Mouse (Mus musculus) c-Kit-negative CD71-positive TER-119-positive erythroid progenitor cells, embryonic 14.5 days (primary cell): ENCODE data around the gene Col28a1.
"Not testable (repeated sequence)": the region's sequence is repeated elsewhere in the genome, so short reads cannot be mapped to it uniquely, and the experiment has no call there.

Experiments
- DNase-seq: peaks from one replicate; pipeline ENCODE4 v3.0.0-alpha.2; 2013; ENCODE audit warnings: low read depth, low spot score

Gene Col28a1

DNA sequence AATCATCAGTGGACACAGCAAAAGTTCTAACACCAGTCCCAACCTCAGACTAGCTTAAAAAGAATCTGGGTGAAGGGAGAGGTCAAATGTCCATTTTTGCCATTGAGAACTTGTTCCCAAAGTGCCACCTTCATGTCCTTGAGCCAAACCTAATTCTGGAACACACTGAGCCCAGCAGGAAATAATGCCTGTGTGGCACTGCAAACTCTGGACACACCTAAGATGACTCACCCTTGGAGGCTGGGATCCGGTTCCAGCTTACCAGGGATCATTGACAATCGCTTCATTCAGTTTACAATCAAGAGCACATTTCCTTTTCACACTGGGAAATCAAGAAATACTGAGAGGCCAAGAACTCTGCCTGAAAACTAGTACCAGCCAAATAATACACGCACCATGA is 168.9 kb downstream of the Col28a1 start:
- no peak for DNase-seq

DNA sequence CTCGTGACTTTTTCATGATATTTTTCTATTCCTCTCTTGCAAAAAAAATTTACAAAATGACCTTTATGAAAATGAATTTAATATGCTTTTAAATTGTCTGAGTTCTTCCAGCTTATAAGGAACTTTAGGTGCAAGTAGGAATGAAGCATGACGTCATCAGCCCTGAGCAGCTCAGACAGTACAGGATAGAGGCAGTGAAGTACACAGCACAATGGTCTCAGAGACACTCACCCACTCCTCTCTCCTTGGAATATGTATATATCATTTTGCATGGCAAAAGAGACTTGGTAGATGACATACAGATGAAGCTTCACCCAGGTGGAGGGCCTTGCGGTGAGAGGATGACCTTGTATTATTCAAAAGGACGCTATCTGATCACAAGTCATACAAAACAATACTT is 197.7 kb downstream of the Col28a1 start:
- no peak for DNase-seq

DNA sequence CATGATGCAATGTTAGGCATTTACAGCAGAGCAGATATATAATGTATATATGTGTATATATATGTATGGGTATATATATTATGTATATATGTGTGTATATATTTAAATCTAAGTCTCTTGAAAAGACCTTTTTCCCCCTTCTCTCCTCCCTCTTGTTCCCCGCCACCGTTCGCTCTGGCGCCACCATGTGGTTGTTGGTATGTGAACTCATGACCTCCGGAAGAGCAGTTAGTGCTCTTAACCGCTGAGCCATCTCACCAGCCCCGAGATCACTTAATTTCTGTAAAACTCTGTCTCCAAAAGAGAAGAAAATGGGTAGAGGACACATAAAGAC is 208.8 kb downstream of the Col28a1 start:
- no peak for DNase-seq

- DNase-seq = not testable (repeated sequence)
Observed at GRCm38 (mm10) chr6:7982958-7983645, 209.3 kb downstream of the Col28a1 start.

DNA sequence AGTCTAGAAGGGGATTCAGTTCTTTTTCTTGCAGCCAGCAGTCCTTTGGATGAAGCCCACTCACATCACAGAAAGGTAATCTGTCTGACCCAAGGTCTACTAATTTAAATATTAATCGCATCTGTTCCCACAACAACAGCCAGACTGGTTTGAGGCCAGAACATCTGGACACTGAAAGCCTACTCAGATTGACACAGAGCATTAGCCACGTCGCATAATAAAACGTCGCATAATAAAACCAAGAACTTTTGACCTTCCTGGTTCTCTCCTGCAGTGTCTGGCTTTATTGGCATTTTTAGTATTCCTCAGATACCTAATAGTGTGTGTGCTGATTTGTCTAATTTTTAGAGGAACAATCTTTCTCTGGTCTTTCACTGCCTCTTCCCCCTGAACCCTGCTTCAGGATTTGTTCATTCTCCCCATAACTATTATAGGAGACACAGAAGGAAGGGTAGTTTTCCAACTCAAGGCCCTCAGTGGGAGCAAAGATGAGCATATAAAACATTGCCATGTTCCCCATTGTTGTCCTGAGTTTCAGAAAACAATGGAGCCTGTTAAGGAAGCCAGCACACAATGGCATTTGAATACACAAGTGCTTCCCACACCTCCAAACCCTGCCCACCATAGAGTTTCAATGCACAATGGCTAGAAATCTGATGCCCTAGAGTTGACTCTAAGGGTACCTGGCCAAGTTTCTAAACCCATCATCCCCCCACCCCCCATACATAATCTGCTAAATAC is 221.2 kb downstream of the Col28a1 start:
- no peak for DNase-seq

DNA sequence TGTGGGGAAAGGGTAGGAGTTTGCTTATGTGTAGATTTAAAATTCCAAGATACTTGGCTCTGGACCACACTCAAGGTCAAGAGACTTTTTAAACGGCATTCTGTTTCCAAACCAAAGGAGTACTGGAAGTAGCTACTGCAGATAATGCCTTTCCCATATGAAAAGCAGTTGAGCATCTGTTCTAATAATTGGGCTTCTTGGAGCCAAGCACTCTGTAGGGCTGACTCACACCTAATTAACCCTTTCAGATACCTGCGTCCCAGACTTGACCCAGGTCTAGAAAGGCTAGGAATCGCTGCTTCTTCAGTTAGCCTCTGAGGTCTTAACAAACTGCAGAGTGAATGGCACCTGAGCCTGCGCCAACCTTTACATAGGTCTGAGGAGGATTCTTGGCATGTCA is 223.0 kb downstream of the Col28a1 start:
- no peak for DNase-seq

DNA sequence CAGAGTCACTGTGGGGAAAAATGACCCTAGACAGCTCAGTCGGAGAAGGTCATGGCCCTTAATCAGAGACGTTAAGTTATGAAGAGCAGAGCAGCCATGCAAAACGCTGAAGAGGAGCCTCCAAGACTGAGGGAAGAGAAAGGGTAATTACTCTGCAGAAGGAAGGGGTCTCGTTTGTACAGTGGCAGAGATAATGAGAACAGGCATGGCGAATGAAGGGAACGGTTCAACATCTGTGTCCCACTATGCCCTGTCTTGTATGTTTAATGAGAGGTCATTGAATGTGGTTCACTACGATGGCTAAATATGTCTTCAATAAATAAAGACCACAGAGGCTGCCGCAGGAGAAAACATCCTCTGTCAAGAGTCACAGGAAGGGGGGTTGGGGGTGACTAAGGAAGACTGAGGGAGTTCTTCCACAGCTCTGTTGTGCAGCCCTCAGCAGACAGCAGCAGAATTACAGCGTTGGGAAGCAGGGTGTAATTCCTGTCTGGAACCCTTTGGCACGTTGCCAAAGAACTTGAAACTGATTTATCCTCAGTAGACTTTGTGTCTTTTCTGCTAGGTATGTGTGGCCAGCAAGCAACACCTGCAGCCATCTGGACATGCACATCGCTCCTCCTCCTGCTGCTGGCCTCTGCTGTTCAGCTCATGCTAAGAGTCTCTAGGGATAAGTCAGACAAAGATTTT is 226.4 kb downstream of the Col28a1 start:
- DNase-seq = no peak

DNA sequence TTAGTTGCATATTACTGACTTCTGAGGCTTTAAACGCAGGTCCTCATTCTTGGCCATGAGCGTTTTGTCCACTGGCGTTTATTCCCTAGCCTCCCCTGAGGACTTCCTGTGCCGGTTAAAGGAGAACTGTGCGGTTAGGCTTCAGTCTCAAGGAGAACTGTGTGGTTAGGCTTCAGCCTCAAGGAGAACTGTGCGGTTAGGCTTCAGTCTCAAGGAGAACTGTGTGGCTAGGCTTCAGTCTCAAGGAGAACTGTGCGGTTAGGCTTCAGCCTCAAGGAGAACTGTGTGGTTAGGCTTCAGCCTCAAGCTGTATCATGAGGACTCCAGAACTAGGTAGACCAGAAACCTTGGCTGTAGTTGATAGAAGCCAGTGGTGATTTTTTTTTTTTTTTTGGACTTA is 229.7 kb downstream of the Col28a1 start:
- no peak for DNase-seq

DNA sequence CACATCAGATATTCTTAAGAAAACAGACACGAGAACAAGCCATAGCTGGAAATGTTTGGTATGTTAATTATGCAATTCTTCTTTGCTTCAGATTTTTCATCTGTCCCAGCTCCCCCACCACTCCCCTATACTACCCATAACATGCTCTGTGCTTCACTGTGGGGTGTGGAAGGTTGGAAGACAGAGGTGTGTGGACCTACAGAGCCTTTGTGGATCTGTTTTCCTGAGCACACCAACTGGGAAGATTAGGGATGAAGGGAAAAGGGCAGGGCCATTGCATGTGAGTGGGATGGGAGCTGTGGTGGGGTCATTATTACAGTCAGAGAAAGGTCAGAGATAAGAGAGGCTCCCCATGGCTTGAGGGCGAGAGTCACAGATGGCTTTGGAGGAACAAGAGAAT is 240.2 kb downstream of the Col28a1 start:
- no peak for DNase-seq

GRCm38 (mm10) chr6:7951778-7952177 is 240.6 kb downstream of the Col28a1 start:
- DNase-seq = no peak
